Mouse (Mus musculus) myocyte (in vitro differentiated cells): Measurements from ENCODE around the gene Slc1a2. TPM values are rescaled to one million over a fixed set of nuclear protein-coding genes. Genes with fewer than 3 reads are reported as not detected.

ENCODE experiments used
- H3K27me3 ChIP-seq: one replicate; pipeline ENCODE4 v1.6.1; 2011; ENCODE audit not compliant: control insufficient read depth, insufficient read depth, insufficient read length
- H3K36me3 ChIP-seq: one replicate; pipeline ENCODE4 v1.6.1; 2011; ENCODE audit not compliant: control insufficient read depth, insufficient read depth
- H3K4me2 ChIP-seq: one replicate; pipeline ENCODE4 v1.6.1; 2011; ENCODE audit warnings: low read depth, control low read depth
- H3K4me3 ChIP-seq: one replicate; pipeline ENCODE4 v1.5.1; 2011; ENCODE audit warnings: mild to moderate bottlenecking, control low read depth, moderate library complexity
- H3K79me2 ChIP-seq: one replicate; pipeline ENCODE4 v1.6.1; 2011; ENCODE audit not compliant: control insufficient read depth, insufficient read depth
- H3ac ChIP-seq: one replicate; pipeline ENCODE4 v1.6.1; 2011; ENCODE audit not compliant: control insufficient read depth, insufficient read length
- CEBPB ChIP-seq: IDR thresholded peaks from 2 replicates; pipeline ENCODE4 v1.6.1; 2011; ENCODE audit warnings: mild to moderate bottlenecking, moderate library complexity; ENCODE audit not compliant: poor library complexity, insufficient read depth, severe bottlenecking
- E2F4 ChIP-seq: IDR thresholded peaks from one replicate; pipeline ENCODE4 v1.6.1; 2011; ENCODE audit warnings: mild to moderate bottlenecking, control low read depth, moderate library complexity; ENCODE audit not compliant: insufficient read depth
- MAX ChIP-seq: IDR thresholded peaks from one replicate; pipeline ENCODE4 v1.6.1; 2011; ENCODE audit warnings: low read depth, mild to moderate bottlenecking, control low read depth
- MYOD1 ChIP-seq, 3 experiments: IDR thresholded peaks; one replicate each; pipeline ENCODE4 v1.6.1; 2011; ENCODE audit warnings: control low read depth in 2 of 3, low read depth in 2 of 3, mild to moderate bottlenecking in 2 of 3, moderate library complexity in 1 of 3; ENCODE audit not compliant: insufficient read length in 2 of 3, control insufficient read depth in 1 of 3
- MYOG ChIP-seq, 3 experiments: IDR thresholded peaks; one replicate each; pipeline ENCODE4 v1.6.1; 2011; ENCODE audit warnings: control low read depth in 2 of 3, low read depth in 2 of 3, mild to moderate bottlenecking in 2 of 3; ENCODE audit not compliant: insufficient read length in 2 of 3, control insufficient read depth in 1 of 3, insufficient read depth in 1 of 3
- POLR2A ChIP-seq: IDR thresholded peaks from one replicate; pipeline ENCODE4 v1.6.1; 2011; ENCODE audit warnings: low read depth, mild to moderate bottlenecking, control low read depth, moderate library complexity; ENCODE audit not compliant: insufficient read length
- POLR2AphosphoS2 ChIP-seq: IDR thresholded peaks from one replicate; pipeline ENCODE4 v1.6.1; 2011; ENCODE audit warnings: low read depth, control low read depth; ENCODE audit not compliant: insufficient read length
- REST ChIP-seq: IDR thresholded peaks from one replicate; pipeline ENCODE4 v1.6.1; 2011; ENCODE audit warnings: mild to moderate bottlenecking, control low read depth, moderate library complexity; ENCODE audit not compliant: insufficient read depth, insufficient read length
- SRF ChIP-seq: IDR thresholded peaks from one replicate; pipeline ENCODE4 v1.6.1; 2011; ENCODE audit warnings: low read depth; ENCODE audit not compliant: control insufficient read depth, insufficient read length
- TCF12 ChIP-seq: IDR thresholded peaks from one replicate; pipeline ENCODE4 v1.6.1; 2011; ENCODE audit warnings: mild to moderate bottlenecking, control low read depth; ENCODE audit not compliant: poor library complexity, insufficient read depth, severe bottlenecking
- TCF3 ChIP-seq: IDR thresholded peaks from one replicate; pipeline ENCODE4 v1.6.1; 2011; ENCODE audit warnings: low read depth, control low read depth; ENCODE audit not compliant: insufficient read length
- USF1 ChIP-seq: IDR thresholded peaks from one replicate; pipeline ENCODE4 v1.6.1; 2011; ENCODE audit warnings: low read depth, mild to moderate bottlenecking, control low read depth, moderate library complexity
- polyA plus RNA-seq: library from polyadenylated mRNA; unstranded; fragments of >200 nt; fragmentation: generic; extraction: Trizol; gene quantifications from one replicate; pipeline ENCODE4 v1.2.1, GENCODE M21; 2012; ENCODE audit warnings: missing spikeins

Gene Slc1a2
- polyA plus RNA-seq, 1 experiment, result 0.02 TPM

- Histone ChIP-seq H3K79me2 (no peaks in the 10 kb centered on the region), H3K4me3 (no peak overlapping the region), H3K27me3 (peaks cover 13% of the 10 kb centered on the region), H3K4me2 (no peak overlapping the region), H3ac (no peak overlapping the region), H3K36me3 (no peaks in the 10 kb centered on the region)
- TF ChIP-seq MAX (no peak), REST (no peak), MYOG (IDR thresholded peaks at IDR 0.05; ENCODE audit: control insufficient read depth in 1 of 3, insufficient read depth in 1 of 3, insufficient read length in 2 of 3, low read depth in 2 of 3) (no peak), TCF3 (no peak), E2F4 (no peak), MYOD1 (IDR thresholded peaks at IDR 0.05; ENCODE audit: control insufficient read depth in 1 of 3, insufficient read length in 2 of 3, low read depth in 2 of 3) (no peak), POLR2A (no peak), POLR2AphosphoS2 (no peak), CEBPB (no peak), TCF12 (no peak), USF1 (no peak), SRF (no peak)
Measured at GRCm38 (mm10) chr2:102736490-102736889, 78.0 kb downstream of the Slc1a2 start.

DNA sequence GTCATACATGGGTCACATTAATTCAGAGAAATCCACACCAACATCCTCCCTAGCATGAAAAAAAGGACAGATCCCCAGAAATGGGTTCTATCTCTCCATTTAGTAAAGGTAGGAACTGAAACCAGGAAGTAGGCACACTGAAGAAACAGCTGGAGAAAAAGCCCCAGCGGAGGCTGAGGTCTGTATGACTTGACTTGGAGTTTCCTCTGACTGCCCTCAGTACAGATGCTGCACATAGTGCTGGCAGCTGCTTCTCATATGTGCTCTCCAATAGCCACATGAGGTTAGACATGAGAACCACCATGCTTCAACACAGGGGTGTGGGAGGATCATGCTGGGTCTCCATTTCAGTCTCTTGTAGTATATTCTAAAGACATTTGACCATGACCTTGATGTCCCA, 80.4 kb downstream of the Slc1a2 start:
- no peak overlapping the region for H3K4me3 ChIP-seq
- H3K27me3 ChIP-seq, result peaks cover 17% of the 10 kb centered on the region
- TF ChIP-seq MYOG (IDR thresholded peaks at IDR 0.05; ENCODE audit: control insufficient read depth in 1 of 3, insufficient read depth in 1 of 3, insufficient read length in 2 of 3, low read depth in 2 of 3) (no peak), TCF3 (no peak), SRF (no peak), CEBPB (no peak), POLR2A (no peak), POLR2AphosphoS2 (no peak), TCF12 (no peak), E2F4 (no peak), MYOD1 (IDR thresholded peaks at IDR 0.05; ENCODE audit: control insufficient read depth in 1 of 3, insufficient read length in 2 of 3, low read depth in 2 of 3) (no peak), USF1 (no peak), REST (no peak), MAX (no peak)
- H3K79me2 ChIP-seq, result no peaks in the 10 kb centered on the region
- H3ac ChIP-seq, result no peak overlapping the region
- H3K36me3 ChIP-seq, result no peaks in the 10 kb centered on the region
- H3K4me2 ChIP-seq, result no peak overlapping the region

DNA sequence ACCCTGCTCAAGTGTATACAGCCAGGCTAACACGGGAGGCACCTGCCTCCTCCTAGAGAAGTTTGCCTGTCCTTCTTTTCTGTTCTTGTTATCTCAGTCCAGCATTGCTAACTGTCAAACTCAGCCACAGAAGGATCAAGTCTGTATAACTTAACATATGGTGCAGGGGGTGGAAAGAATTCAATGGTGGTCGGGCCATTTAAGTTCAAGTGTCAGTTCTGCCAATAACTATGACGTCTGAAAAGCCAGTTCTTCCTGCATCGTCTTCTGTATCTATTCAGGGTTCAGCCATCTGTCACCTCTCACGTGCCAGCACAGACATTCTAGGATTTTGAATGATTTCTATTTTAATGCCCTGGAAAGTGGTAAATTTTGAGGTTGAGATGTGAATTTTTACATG, 84.2 kb downstream of the Slc1a2 start:
- TF ChIP-seq REST (no peak), MAX (no peak), TCF12 (no peak), SRF (no peak), TCF3 (no peak), MYOD1 (IDR thresholded peaks at IDR 0.05; ENCODE audit: control insufficient read depth in 1 of 3, insufficient read length in 2 of 3, low read depth in 2 of 3) (no peak), POLR2A (no peak), MYOG (IDR thresholded peaks at IDR 0.05; ENCODE audit: control insufficient read depth in 1 of 3, insufficient read depth in 1 of 3, insufficient read length in 2 of 3, low read depth in 2 of 3) (no peak), E2F4 (no peak), CEBPB (no peak), POLR2AphosphoS2 (no peak), USF1 (no peak)
- H3K27me3 ChIP-seq, result peaks cover 13% of the 10 kb centered on the region
- H3K4me2 ChIP-seq, result no peak overlapping the region
- no peak overlapping the region for H3ac ChIP-seq
- H3K36me3 ChIP-seq, result no peaks in the 10 kb centered on the region
- no peak overlapping the region for H3K4me3 ChIP-seq
- no peaks in the 10 kb centered on the region for H3K79me2 ChIP-seq

DNA sequence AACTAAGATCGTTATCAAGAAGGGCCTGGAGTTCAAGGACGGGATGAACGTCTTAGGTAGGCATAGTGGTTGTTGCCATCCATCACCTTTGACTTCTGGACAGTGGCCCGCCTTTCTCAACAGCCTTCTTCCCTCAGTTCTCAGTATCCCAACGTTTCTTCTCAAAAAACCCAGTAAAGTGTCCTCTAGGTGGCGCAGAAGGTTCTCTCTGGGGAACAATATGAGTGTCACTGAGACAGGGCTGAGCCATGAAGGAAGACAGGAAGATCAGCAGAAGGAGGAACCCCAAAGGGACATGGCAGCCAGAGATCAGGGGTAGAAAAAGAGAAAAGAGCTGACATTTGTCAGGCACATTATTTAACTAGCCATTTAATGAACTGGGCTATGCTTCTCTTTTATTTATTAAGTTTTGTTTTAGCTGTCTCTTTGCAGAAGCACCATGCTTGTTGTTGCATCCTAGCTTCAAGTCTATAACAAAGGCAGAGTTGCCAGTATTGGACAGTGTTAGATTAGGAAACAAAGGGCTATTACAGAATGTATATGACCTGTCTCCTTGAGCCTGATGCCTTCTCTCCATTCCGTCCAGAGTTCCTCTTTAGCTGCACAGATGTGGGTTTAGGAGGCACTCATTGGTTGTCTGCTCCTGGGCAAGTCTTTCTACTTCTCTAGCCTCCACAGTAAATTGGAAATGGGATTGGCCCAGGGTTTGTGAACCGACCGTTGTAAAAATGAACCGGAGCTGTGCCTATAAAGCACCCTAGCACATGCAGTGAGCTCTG, 85.6 kb downstream of the Slc1a2 start:
- Histone ChIP-seq H3K4me3 (no peak overlapping the region), H3K4me2 (no peak overlapping the region), H3K27me3 (peaks cover 13% of the 10 kb centered on the region), H3K79me2 (no peaks in the 10 kb centered on the region), H3ac (no peak overlapping the region), H3K36me3 (no peaks in the 10 kb centered on the region)
- no peak for TF ChIP-seq USF1
- TF ChIP-seq CEBPB, result no peak
- TF ChIP-seq MYOG (IDR thresholded peaks at IDR 0.05; ENCODE audit: control insufficient read depth in 1 of 3, insufficient read depth in 1 of 3, insufficient read length in 2 of 3, low read depth in 2 of 3), result no peak
- TF ChIP-seq SRF, result no peak
- TF ChIP-seq REST, result no peak
- no peak for TF ChIP-seq TCF12
- TF ChIP-seq MYOD1 (IDR thresholded peaks at IDR 0.05; ENCODE audit: control insufficient read depth in 1 of 3, insufficient read length in 2 of 3, low read depth in 2 of 3), result no peak
- TF ChIP-seq E2F4, result no peak
- TF ChIP-seq POLR2A, result no peak
- TF ChIP-seq TCF3, result no peak
- TF ChIP-seq MAX, result no peak
- no peak for TF ChIP-seq POLR2AphosphoS2
